Mouse (Mus musculus) adrenal gland, adult 8-10 months (tissue): ENCODE measurements around the gene Prdm4. TPM values are rescaled to one million over a fixed set of nuclear protein-coding genes. Genes with fewer than 3 reads are reported as not detected.

Experiments
- DNase-seq: peaks from one replicate; pipeline ENCODE4 v3.0.0; 2022
- total RNA-seq, 4 experiments: library from RNA; stranded (reverse); gene quantifications; 2 replicates each; pipeline ENCODE4 v1.2.4; 2022

The Prdm4 gene
- total RNA-seq, 4 experiments from 2014 or later, result 12.5 to 17.8 (median 17.0) TPM

DNA sequence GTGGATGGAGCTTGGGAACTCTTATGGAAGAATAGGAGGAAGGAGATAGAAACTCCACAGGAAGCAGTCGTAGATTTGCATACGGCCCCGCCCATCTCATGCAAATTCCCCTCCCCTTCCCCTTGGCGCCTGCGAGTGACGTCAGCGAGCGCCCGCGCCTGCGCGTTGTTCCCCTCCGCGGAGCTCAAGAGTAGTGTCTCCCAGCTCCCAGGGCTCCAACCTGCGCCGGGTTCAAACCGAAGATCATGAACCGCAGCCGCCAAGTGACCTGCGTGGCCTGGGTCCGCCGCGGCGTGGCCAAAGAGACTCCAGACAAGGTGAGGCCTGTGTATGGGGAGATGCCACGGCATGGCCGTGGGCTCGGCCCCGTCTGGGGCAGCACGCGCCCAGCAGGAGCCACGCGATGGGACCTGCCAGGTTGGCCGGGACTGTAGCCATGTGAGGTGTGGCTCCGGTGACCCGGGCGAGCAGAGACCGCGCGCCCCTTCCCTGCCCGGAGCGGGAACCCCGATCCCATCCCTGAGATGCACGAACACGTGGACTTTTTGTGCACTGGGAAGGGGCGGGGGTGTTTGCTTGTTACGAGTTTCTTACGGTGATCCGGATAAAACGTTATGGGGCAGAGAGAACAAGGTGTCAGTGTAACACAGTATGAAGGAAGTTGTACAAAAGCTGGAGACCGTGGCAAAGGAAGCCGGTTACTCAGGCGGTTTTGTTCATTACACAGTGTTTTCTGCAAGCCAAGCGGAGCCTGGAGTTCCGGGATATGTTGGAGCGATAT, 45.1 kb downstream of the Prdm4 start:
- peak; percentile 88 for DNase-seq

- DNase-seq, result no peak
These were observed 70.7 kb downstream of the Prdm4 start for GRCm38 (mm10) chr10:85846105-85846862.

Other genes starting within 250 kb of the Prdm4 start
- 10 to 100 TPM; 20.1 to 23.7 (median 22.6) TPM for gene Pwp1, start 87.6 kb downstream of the Prdm4 start, total RNA-seq
- gene Ascl4, start 10.5 kb upstream of the Prdm4 start, total RNA-seq, result not detected
- gene Rtcb, start 40.7 kb upstream of the Prdm4 start, total RNA-seq, result 100 to 1,000 TPM; 128 to 142 (median 137) TPM
- under 1 TPM in 2 of 4 experiments, not detected in 2; 0.75 to 0.87 TPM for gene Bpifc, start 94.8 kb upstream of the Prdm4 start, total RNA-seq
- gene Fbxo7, start 104.8 kb upstream of the Prdm4 start, total RNA-seq, result 10 to 100 TPM; 25.6 to 36.4 (median 30.2) TPM